Mouse (Mus musculus) heart, postnatal 4 days (tissue): ENCODE data around the gene Nkapl. TPM values are rescaled to one million over a fixed set of nuclear protein-coding genes. Genes with fewer than 3 reads are reported as not detected.

Experiments
- DNase-seq: peaks from one replicate; pipeline ENCODE4 v3.0.0; 2021
- microRNA-seq, 2 experiments: library from miRNA; unstranded; fragments of <30 nt; microRNA quantifications; one replicate each; pipeline ENCODE4 v1.2.0; 2021 to 2022
- total RNA-seq, 2 experiments: library from RNA; stranded (reverse); gene quantifications; 2 replicates each; pipeline ENCODE4 v1.2.3; 2021

The Nkapl gene
- total RNA-seq, 2 experiments from 2014 or later, result 0.47 to 0.91 TPM

DNA sequence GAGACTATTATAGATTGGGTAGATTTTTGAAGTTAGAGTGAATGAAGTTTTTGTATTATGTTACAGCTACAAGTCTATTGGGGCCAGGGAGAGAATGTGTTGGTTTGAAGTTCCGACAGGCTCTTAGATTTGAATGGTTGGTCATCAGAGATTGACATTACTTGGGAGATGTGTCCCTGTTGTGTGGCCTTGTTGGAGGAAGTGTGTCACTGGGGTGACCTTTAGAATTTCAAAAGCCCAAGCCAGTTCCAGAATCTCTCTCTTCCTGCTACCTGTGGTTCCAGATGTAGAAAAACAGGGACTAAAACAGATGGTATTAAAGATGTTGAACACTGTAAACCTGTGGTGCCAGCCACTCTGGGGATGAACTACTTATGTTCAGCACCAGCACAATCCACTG lies 40.7 kb downstream of the Nkapl start:
- DNase-seq, result no peak

GRCm38 (mm10) chr13:21423301-21423700 lies 45.0 kb downstream of the Nkapl start:
- no peak for DNase-seq

- no peak for DNase-seq
These were observed 49.4 kb downstream of the Nkapl start for GRCm38 (mm10) chr13:21418865-21419264.

GRCm38 (mm10) chr13:21417298-21418010 lies 50.9 kb downstream of the Nkapl start:
- no peak for DNase-seq

Small RNA genes within 50 kb of the gene (microRNA-seq; reads per million reads assigned to microRNA genes)
- 0 reads per million in 2 experiments for gene Mir1896

Other genes starting within 250 kb of the Nkapl start
- not detected for gene Gpx5, start 175.8 kb downstream of the Nkapl start, total RNA-seq
- not detected for gene Gpx6, start 156.4 kb downstream of the Nkapl start, total RNA-seq
- gene Olfr1367, start 121.6 kb downstream of the Nkapl start, total RNA-seq, result not detected
- 1 to 10 TPM; 6.6 to 7.5 TPM for gene Zscan12, start 105.7 kb downstream of the Nkapl start, total RNA-seq
- gene Zkscan3, start 65.8 kb downstream of the Nkapl start, total RNA-seq, result 10 to 100 TPM; 37.9 to 43.5 TPM
- under 1 TPM; 0.61 to 0.71 TPM for gene Pgbd1, start 27.5 kb downstream of the Nkapl start, total RNA-seq
- 10 to 100 TPM; 17.7 to 19.1 TPM for gene Zscan26, start 14.8 kb downstream of the Nkapl start, total RNA-seq
- gene Zkscan4, start 10.4 kb upstream of the Nkapl start, total RNA-seq, result 1 to 10 TPM; 1.1 to 1.4 TPM
- not detected for gene Gm10065, start 10.9 kb upstream of the Nkapl start, total RNA-seq
- gene AK157302, start 26.7 kb upstream of the Nkapl start, total RNA-seq, result 10 to 100 TPM; 21.1 to 21.9 TPM
- gene Gm11273, start 32.9 kb upstream of the Nkapl start, total RNA-seq, result 100 to 1,000 TPM; 183 to 189 TPM
- gene Zkscan8, start 62.6 kb upstream of the Nkapl start, total RNA-seq, result 10 to 100 TPM; 15.1 to 16.5 TPM
- gene Olfr1366, start 74.3 kb upstream of the Nkapl start, total RNA-seq, result not detected
- gene Olfr1535, start 91.4 kb upstream of the Nkapl start, total RNA-seq, result not detected
- not detected for gene Olfr1364, start 113.2 kb upstream of the Nkapl start, total RNA-seq
- not detected for gene Olfr1362, start 145.5 kb upstream of the Nkapl start, total RNA-seq
- gene Olfr11, start 174.0 kb upstream of the Nkapl start, total RNA-seq, result not detected
- gene Olfr1361, start 194.9 kb upstream of the Nkapl start, total RNA-seq, result not detected
- gene Olfr1360, start 208.9 kb upstream of the Nkapl start, total RNA-seq, result not detected
- not detected for gene Olfr1359, start 229.6 kb upstream of the Nkapl start, total RNA-seq
- 100 to 1,000 TPM; 413 to 441 TPM for gene Hist1h2bl, start 247.6 kb upstream of the Nkapl start, total RNA-seq
- 100 to 1,000 TPM; 376 to 467 TPM for gene Hist1h2ai, start 247.9 kb upstream of the Nkapl start, total RNA-seq
- gene Hist1h3h, start 249.2 kb upstream of the Nkapl start, total RNA-seq, result 100 to 1,000 TPM; 719 to 727 TPM